Mouse (Mus musculus) telencephalon, adult 2 months (tissue): Measurements from ENCODE around the gene Bbc3.
A peak's percentile ranks its signal among the peaks of the same experiment; 100 is the strongest.
"Not testable (repeated sequence)": the region's sequence is repeated elsewhere in the genome, so short reads cannot be mapped to it uniquely, and the experiment has no call there.

Source experiments
- DNase-seq: peaks from one replicate; pipeline ENCODE4 v3.0.0-alpha.2; 2011; ENCODE audit warnings: low read depth, low spot score

Bbc3 gene

DNA sequence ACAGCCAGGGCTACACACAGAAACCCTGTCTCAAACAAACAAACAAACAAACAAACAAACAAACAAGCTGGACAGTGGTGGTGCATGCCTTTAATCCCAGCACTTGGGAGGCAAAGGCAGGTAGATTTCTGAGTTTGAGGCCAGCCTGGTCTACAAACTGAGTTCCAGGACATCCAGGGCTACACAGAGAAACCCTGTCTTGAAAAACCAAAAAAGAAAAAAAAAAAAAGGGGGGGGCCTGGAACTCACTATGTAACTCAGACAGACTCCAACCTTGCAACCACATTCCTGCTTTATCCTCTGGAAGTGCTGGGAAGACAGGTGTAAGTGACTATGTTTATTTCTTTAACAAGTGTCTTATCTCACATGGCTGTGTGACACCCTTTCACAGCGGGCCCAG is at the start of gene Bbc3:
TSS of gene Bbc3 (plus strand) at position 301 of the 400 bp plus-strand sequence.
- not testable (repeated sequence) for DNase-seq

- no peak for DNase-seq
Measured at GRCm38 (mm10) chr7:16259110-16259590, 49.0 kb upstream of the Bbc3 start, which contains the start of gene C5ar1. Gene C5ar1 (minus strand): TSS chr7:16259540.

DNA sequence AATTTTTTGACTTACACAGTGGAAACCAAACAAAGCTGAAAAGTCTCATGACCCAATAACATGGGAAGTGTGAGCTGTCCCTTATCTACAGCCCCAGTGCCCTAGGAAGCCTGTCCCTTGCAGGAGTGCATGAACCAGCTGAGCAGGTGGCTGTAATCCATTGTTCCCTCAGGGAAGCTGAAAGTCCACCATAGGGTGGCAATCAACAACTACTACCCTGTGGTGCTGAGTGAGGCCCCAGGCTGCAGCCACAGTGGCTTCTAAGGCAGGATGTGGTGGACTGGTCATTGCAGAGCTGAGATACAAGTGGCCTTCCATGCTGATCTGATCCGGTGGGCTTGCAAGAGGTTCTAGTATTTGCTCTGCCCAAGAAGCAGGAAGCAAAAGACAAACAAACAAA is 47.1 kb upstream of the Bbc3 start:
- no peak for DNase-seq

GRCm38 (mm10) chr7:16263015-16263787 is 45.0 kb upstream of the Bbc3 start:
- DNase-seq, result no peak

DNA sequence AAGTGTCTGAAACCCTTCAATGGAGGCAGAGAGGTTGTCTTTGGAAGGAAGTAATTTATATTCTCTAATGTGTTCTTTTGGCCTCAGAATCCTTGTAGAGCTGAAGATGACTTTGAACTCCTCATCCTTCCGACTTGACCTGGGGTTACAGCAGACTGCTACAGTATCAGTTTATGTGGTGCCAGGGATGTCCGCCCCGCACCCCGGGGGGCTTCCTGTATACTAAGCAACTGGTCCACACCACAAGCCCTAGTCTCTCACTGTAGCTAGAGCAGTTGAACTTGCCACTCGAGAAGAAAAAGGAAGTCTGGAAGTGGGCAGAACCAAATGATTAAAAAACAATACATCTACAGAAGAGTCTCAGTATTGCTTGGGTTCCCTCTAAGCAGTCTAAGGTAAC is 44.4 kb upstream of the Bbc3 start:
- DNase-seq, result no peak

- DNase-seq, result no peak
Measured at GRCm38 (mm10) chr7:16265856-16266255, 42.3 kb upstream of the Bbc3 start.

DNA sequence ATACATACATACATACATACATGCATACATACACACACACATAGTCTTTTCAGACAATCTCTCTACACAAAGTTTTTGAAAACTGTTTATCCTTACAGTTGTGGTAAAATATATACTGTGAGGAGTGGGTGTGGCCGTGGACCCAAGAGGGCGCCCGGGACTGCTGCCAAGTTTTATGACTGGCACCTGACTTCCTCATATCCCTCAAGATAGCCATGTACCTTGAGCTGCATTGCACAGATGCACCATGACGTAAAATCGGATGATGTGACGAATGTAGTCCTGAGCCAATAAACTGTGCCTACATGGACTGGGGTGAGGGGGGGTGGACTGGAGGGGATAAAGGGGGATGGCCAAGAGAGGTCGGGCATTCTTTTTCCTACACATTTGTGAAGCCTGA is 41.6 kb upstream of the Bbc3 start:
- not testable (repeated sequence) for DNase-seq

DNA sequence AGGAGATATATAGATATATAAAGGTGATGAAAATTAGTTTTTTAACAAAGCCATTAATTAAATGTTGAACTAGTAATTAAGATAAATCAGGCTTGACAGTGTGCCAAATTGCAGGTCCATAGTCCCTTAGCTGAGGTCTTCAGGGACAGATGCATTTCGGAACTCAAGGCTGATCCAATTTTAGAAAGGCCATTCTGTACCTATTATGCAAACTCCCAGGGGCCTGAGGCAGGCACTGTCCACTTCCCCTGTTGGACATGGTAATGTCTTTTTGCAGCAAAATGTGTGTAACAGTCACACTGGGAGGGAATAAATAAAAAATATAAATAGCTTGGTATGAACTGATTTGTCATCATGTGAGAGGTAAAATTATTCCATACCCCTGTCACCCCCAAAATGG is 37.1 kb upstream of the Bbc3 start:
- DNase-seq, result no peak

DNA sequence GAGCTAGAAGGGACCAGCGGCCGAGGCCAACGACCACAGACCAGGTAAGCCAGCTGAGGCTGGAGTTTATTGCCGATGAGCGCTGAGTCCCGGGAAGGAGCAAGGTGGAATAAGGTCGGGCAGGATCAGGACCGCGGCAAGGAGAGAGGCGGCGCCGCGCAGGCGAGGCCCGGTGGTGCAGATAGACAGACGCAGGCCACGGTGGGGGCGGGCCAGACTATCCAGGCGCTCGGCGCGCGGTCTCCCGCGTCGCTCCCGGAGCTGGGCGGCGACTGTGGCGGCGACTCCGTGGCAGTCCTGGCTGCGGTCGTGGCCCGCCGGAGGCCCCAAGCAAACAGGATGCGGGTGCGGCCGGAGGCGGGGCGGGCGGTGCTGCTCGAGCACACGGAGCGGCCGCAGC is 35.5 kb upstream of the Bbc3 start:
- DNase-seq, result peak; percentile 36

GRCm38 (mm10) chr7:16273081-16273765 is 35.0 kb upstream of the Bbc3 start, which contains the start of gene Inafm1:
Gene Inafm1 (minus strand): TSS chr7:16273617.
- DNase-seq, result peak; percentile 95

GRCm38 (mm10) chr7:16273766-16274140 is 34.4 kb upstream of the Bbc3 start:
- peak; percentile 60 for DNase-seq

DNA sequence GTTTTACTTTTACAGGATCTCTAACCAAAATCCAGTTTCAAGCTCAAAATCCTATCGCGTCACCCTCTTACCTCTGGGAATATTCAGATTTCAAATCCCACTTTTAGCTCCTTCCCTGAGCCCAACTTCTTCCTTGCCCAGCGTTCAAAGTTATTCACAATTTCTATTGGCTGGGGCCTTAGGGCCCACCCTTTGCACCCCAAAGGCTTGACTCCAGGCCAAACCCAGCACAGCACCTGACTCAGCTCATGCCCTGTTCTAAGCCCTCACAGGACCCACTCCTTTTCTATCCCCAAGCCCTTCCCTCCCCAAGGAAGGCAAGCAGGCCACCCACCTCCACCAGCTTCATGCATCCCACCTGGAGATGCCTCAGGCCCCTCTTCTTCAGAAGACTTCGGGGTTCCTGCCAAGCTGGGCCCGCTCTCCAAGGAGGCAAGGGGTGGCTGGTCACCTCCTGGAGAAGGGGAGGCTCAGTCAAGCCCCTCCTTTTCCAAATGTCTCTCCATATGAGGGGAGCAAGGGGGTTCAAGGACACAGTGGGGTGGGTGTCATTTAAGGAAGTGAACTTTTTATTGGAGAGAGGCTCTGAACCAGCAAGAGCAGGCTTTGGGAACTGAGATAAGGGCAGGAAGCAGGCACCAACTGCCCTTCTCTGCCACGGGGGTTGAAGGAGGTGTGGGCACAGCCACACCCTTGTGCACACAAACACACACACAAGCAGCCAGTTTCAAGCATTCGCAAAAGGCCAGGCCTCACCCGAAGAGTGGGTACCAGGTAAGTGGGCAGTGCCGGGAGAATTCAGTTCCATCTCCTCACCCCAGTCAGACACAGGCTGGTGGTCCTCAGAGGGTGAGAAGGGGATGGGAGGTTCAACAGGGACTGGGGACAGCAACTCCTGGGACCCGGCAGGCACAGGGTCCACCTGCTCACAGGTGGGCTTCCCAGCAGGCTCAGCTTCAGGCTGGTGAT is 33.0 kb upstream of the Bbc3 start:
- DNase-seq, result no peak

- no peak for DNase-seq
Measured at GRCm38 (mm10) chr7:16280721-16281120, 27.5 kb upstream of the Bbc3 start.

DNA sequence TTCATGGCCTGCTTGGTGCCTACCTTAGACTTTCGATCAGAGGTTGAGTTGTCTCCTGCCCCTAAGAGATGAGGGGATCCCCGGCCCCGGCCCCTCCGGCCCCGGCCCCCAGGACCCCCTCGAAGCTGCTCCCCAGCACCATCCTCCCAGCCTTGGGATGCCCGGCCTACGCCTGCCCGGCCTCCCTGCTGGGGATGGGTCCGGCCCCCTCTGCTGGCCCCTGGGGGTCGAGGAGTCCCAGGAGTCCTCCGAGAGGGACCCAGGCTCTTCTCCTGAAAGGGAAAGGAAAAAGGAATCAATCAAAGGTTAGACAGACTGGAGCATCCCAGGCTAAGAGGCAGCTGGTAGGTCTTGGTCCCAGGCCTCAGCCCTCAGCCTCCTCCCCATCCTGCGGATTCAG is 25.9 kb upstream of the Bbc3 start:
- DNase-seq, result no peak

- DNase-seq, result no peak
Measured at GRCm38 (mm10) chr7:16284001-16284400, 24.2 kb upstream of the Bbc3 start.

DNA sequence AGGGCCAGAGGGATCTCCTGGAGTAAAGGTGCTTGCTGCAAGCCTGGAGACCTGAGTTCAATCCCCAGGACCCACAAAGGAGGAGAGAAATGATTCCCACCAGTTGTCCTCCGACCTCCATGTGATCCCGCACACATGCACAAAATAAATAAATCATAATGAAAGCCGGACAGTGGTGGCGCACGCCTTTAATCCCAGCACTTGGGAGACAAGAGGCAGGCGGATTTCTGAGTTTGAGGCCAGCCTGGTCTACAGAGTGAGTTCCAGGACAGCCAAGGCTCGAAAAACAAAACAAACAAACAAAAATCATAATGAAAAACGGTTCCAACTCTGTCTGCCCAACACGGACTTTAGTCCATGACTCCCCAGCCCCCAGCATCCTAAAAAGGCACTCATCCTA is 23.3 kb upstream of the Bbc3 start:
- no peak for DNase-seq

- no peak for DNase-seq
Measured at GRCm38 (mm10) chr7:16285450-16286025, 22.7 kb upstream of the Bbc3 start.

GRCm38 (mm10) chr7:16286026-16286961 is 21.9 kb upstream of the Bbc3 start, which contains the start of gene Ccdc9:
Gene Ccdc9 (minus strand): TSS chr7:16286795.
- peak; percentile 96 for DNase-seq

DNA sequence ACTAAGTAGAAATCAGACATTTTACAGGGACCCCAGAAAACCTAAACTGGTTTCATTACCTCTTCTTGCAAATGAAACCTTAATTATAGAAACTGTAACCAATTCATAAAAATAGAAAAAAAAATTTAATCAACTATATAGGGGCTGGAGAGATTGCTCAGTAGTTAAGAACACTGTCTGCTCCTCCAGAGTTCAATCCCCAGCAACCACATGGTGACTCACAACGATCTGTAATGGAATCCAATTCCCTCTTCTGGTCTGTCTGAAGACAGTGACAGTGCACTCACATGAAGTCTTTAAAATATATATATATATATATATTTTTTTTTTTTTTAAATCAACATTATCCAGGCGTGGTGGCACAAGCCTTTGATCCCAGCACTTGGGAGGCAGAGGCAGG is 21.2 kb upstream of the Bbc3 start:
- DNase-seq, result no peak

DNA sequence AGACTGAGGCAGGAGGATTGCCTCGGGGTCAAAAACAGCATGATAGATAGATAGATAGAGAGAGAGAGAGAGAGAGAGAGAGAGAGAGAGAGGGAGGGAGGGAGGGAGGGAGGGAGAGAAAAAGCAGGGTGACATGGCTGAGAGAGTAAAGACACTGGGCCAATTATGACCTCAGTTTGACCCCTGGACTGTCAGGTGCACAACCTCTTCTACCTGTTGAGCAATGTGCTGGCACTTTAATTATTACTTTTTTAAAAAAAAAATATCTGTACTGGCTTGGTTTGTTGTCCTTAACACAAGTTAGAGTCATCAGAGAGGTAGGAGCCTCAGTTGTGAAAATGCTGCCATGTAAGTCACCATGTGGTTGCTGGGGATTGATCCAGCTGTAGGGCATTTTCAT is 20.4 kb upstream of the Bbc3 start:
- DNase-seq, result no peak
